Mouse (Mus musculus): ENCODE results near the gene Disp2. TPM values are rescaled to one million over a fixed set of nuclear protein-coding genes. Genes with fewer than 3 reads are reported as not detected.

Gene Disp2
- total RNA-seq, 1 experiment: 0.31 TPM

DNA sequence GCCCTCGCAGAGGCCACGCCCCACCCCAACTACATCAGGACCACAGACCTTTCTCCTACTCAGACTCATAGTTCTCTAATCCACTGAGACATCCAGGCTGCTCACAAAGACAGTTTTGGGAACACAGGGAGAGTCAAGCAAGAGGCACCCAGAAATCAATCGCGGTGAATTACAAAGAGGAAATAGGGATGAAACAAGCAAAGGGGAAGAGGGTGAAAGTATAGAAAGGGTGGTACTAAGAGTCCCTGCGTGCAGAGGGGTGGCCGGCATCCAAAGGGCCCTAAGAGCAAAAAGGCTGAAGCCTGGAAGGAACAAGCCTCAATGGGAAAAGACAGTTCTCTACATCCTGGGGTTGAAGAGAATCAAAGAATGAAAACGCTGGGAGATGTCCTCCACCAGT, 34.9 kb upstream of the Disp2 start:
- no peak for DNase-seq (ENCODE audit: low read depth, low spot score)
- H3K4me3 ChIP-seq (ENCODE audit: insufficient read depth in 1 of 2, low read depth in 1 of 2, low read length in 2 of 2, poor library complexity in 1 of 2, severe bottlenecking in 1 of 2): no peak overlapping the region
- no peak overlapping the region for H3K27ac ChIP-seq (ENCODE audit: insufficient read depth, low read depth, low read length, poor library complexity, severe bottlenecking)
- TF ChIP-seq CHD2 (IDR thresholded peaks at IDR 0.05; ENCODE audit: low read depth, low read length): no peak
- TF ChIP-seq MAFK (IDR thresholded peaks at IDR 0.05; ENCODE audit: insufficient read depth, low read depth, low read length): no peak
- no peak for TF ChIP-seq ZC3H11A (IDR thresholded peaks at IDR 0.05; ENCODE audit: borderline replicate concordance, low read depth, low read length)
- no peak for TF ChIP-seq ZNF384 (IDR thresholded peaks at IDR 0.05; ENCODE audit: low read depth, low read length)
- TF ChIP-seq HCFC1 (IDR thresholded peaks at IDR 0.05; ENCODE audit: borderline replicate concordance, insufficient read depth, low read length): no peak
- H3K9me3 ChIP-seq (ENCODE audit: control insufficient read depth, insufficient read depth, low read depth, low read length): no peaks in the 10 kb centered on the region
- no peaks in the 10 kb centered on the region for H3K4me1 ChIP-seq (ENCODE audit: control insufficient read depth in 2 of 2, insufficient read depth in 2 of 2, low read length in 2 of 2, poor library complexity in 1 of 2)
- in situ Hi-C loops (cut with MboI; ENCODE audit: low sequenced_read_pairs in 2 of 2, unreplicated experiment in 2 of 2): loop anchor here in 1 of 2 experiments (5.0 kb wide), 1 partner anchor 153 kb away; no protein-coding TSS in a partner anchor
- H3K9ac ChIP-seq (ENCODE audit: insufficient read depth, low read depth, low read length, poor library complexity, severe bottlenecking): no peak overlapping the region
- no peaks in the 10 kb centered on the region for H3K36me3 ChIP-seq (ENCODE audit: control insufficient read depth, insufficient read depth, low read length, poor library complexity, severe bottlenecking)

GRCm38 (mm10) chr2:118745232-118745884, 34.2 kb upstream of the Disp2 start, which contains the start of gene Inafm2:
TSS of gene Inafm2 (plus strand) at chr2:118745758.
- in situ Hi-C loops (cut with MboI; ENCODE audit: low sequenced_read_pairs in 2 of 2, unreplicated experiment in 2 of 2): loop anchor here in 1 of 2 experiments (5.0 kb wide), 1 partner anchor 152 kb away; no protein-coding TSS in a partner anchor
- TF ChIP-seq CHD2 (IDR thresholded peaks at IDR 0.05; ENCODE audit: low read depth, low read length) (no peak), HCFC1 (IDR thresholded peaks at IDR 0.05; ENCODE audit: borderline replicate concordance, insufficient read depth, low read length) (0 out of 2 replicates have a peak, but pooled peaks have one; percentile 30), ZNF384 (IDR thresholded peaks at IDR 0.05; ENCODE audit: low read depth, low read length) (no peak), ZC3H11A (IDR thresholded peaks at IDR 0.05; ENCODE audit: borderline replicate concordance, low read depth, low read length) (peak; percentile 82; the same call in 1 of the 2 replicates)
- DNase-seq (ENCODE audit: low read depth, low spot score): no peak
- peak within 1 kb of the TSS; percentile 69 for H3K9ac ChIP-seq (ENCODE audit: insufficient read depth, low read depth, low read length, poor library complexity, severe bottlenecking)
- no peaks in the 10 kb centered on the region for H3K9me3 ChIP-seq (ENCODE audit: control insufficient read depth, insufficient read depth, low read depth, low read length)
- no peak within 1 kb of the TSS for H3K27ac ChIP-seq (ENCODE audit: insufficient read depth, low read depth, low read length, poor library complexity, severe bottlenecking)
- no peaks in the 10 kb centered on the region for H3K36me3 ChIP-seq (ENCODE audit: control insufficient read depth, insufficient read depth, low read length, poor library complexity, severe bottlenecking)
- H3K4me3 ChIP-seq (ENCODE audit: insufficient read depth in 1 of 2, low read depth in 1 of 2, low read length in 2 of 2, poor library complexity in 1 of 2, severe bottlenecking in 1 of 2): peak within 1 kb of the TSS; percentile 69 to 77
- H3K4me1 ChIP-seq (ENCODE audit: control insufficient read depth in 2 of 2, insufficient read depth in 2 of 2, low read length in 2 of 2, poor library complexity in 1 of 2): no peaks in the 10 kb centered on the region

- DNase-seq (ENCODE audit: low read depth, low spot score): no peak
- H3K4me3 ChIP-seq (ENCODE audit: insufficient read depth in 1 of 2, low read depth in 1 of 2, low read length in 2 of 2, poor library complexity in 1 of 2, severe bottlenecking in 1 of 2): peak overlapping the region; percentile 69 to 77
- no peaks in the 10 kb centered on the region for H3K36me3 ChIP-seq (ENCODE audit: control insufficient read depth, insufficient read depth, low read length, poor library complexity, severe bottlenecking)
- H3K4me1 ChIP-seq (ENCODE audit: control insufficient read depth in 2 of 2, insufficient read depth in 2 of 2, low read length in 2 of 2, poor library complexity in 1 of 2): no peaks in the 10 kb centered on the region
- H3K9me3 ChIP-seq (ENCODE audit: control insufficient read depth, insufficient read depth, low read depth, low read length): no peaks in the 10 kb centered on the region
- TF ChIP-seq HCFC1 (IDR thresholded peaks at IDR 0.05; ENCODE audit: borderline replicate concordance, insufficient read depth, low read length) (no peak), ZC3H11A (IDR thresholded peaks at IDR 0.05; ENCODE audit: borderline replicate concordance, low read depth, low read length) (no peak), ZNF384 (IDR thresholded peaks at IDR 0.05; ENCODE audit: low read depth, low read length) (no peak), MAFK (IDR thresholded peaks at IDR 0.05; ENCODE audit: insufficient read depth, low read depth, low read length) (no peak), CHD2 (IDR thresholded peaks at IDR 0.05; ENCODE audit: low read depth, low read length) (no peak)
- no peak overlapping the region for H3K27ac ChIP-seq (ENCODE audit: insufficient read depth, low read depth, low read length, poor library complexity, severe bottlenecking)
- H3K9ac ChIP-seq (ENCODE audit: insufficient read depth, low read depth, low read length, poor library complexity, severe bottlenecking): peak overlapping the region; percentile 69
- in situ Hi-C loops (cut with MboI; ENCODE audit: low sequenced_read_pairs in 2 of 2, unreplicated experiment in 2 of 2): loop anchor here in 1 of 2 experiments (5.0 kb wide), 1 partner anchor 151 kb away; no protein-coding TSS in a partner anchor
Observed at GRCm38 (mm10) chr2:118745915-118746901, 33.3 kb upstream of the Disp2 start.

- H3K36me3 ChIP-seq (ENCODE audit: control insufficient read depth, insufficient read depth, low read length, poor library complexity, severe bottlenecking): no peaks in the 10 kb centered on the region
- TF ChIP-seq CHD2 (IDR thresholded peaks at IDR 0.05; ENCODE audit: low read depth, low read length) (no peak), ZC3H11A (IDR thresholded peaks at IDR 0.05; ENCODE audit: borderline replicate concordance, low read depth, low read length) (no peak), MAFK (IDR thresholded peaks at IDR 0.05; ENCODE audit: insufficient read depth, low read depth, low read length) (no peak), HCFC1 (IDR thresholded peaks at IDR 0.05; ENCODE audit: borderline replicate concordance, insufficient read depth, low read length) (no peak)
- H3K4me3 ChIP-seq (ENCODE audit: insufficient read depth in 1 of 2, low read depth in 1 of 2, low read length in 2 of 2, poor library complexity in 1 of 2, severe bottlenecking in 1 of 2): no peak overlapping the region
- no peak overlapping the region for H3K27ac ChIP-seq (ENCODE audit: insufficient read depth, low read depth, low read length, poor library complexity, severe bottlenecking)
- in situ Hi-C loops (cut with MboI; ENCODE audit: low sequenced_read_pairs in 2 of 2, unreplicated experiment in 2 of 2): loop anchor here in 1 of 2 experiments (5.0 kb wide), 1 partner anchor 150 kb away; no protein-coding TSS in a partner anchor
- H3K9ac ChIP-seq (ENCODE audit: insufficient read depth, low read depth, low read length, poor library complexity, severe bottlenecking): no peak overlapping the region
- no peak for DNase-seq (ENCODE audit: low read depth, low spot score)
- H3K9me3 ChIP-seq (ENCODE audit: control insufficient read depth, insufficient read depth, low read depth, low read length): no peaks in the 10 kb centered on the region
- no peaks in the 10 kb centered on the region for H3K4me1 ChIP-seq (ENCODE audit: control insufficient read depth in 2 of 2, insufficient read depth in 2 of 2, low read length in 2 of 2, poor library complexity in 1 of 2)
Observed at GRCm38 (mm10) chr2:118747301-118747960, 32.1 kb upstream of the Disp2 start.

Data from ES-E14 (cell line).